9 mouse cellular contexts compared by ENCODE assay signal in genomic region chr11:54836106-54836505, GRCm38 (mm10). TPM values are rescaled to one million over a fixed set of nuclear protein-coding genes. Genes with fewer than 3 reads are reported as not detected.
DNase-seq lines count a peak whose midpoint lies in the region; ATAC-seq lines count a peak whose summit lies in the region.
"Had no signal": no experiment of that assay in that cellular context is flagged by ENCODE, and none has a peak within 500 bp of the region (broad histone marks: within the 10 kb centered on the region; RNA-seq: fewer than 3 reads in every experiment).

No protein-coding gene starts in this region.

- H3K36me3 ChIP-seq in kidney, embryonic 15.5 days = no peaks in the 10 kb centered on the region
- no peaks in the 10 kb centered on the region for H3K36me3 ChIP-seq in liver, embryonic 12.5 days
- H3K36me3 ChIP-seq: liver, embryonic 15.5 days had no signal

- H3K4me2 ChIP-seq in kidney, embryonic 15.5 days = no peak overlapping the region
- no peak overlapping the region for H3K4me2 ChIP-seq in liver, embryonic 12.5 days
- H3K4me2 ChIP-seq: liver, embryonic 15.5 days had no signal

- no peak overlapping the region for H3K4me3 ChIP-seq in kidney, embryonic 15.5 days (replicated peaks)
- H3K4me3 ChIP-seq in liver, embryonic 12.5 days = no peak overlapping the region
- H3K4me3 ChIP-seq: liver, embryonic 15.5 days had no signal

- H3K9ac ChIP-seq in kidney, embryonic 15.5 days = no peak overlapping the region
- H3K9ac ChIP-seq in liver, embryonic 12.5 days = no peak overlapping the region
- H3K9ac ChIP-seq: liver, embryonic 15.5 days had no signal

- H3K27me3 ChIP-seq in kidney, embryonic 15.5 days = no peaks in the 10 kb centered on the region
- H3K27me3 ChIP-seq in liver, embryonic 12.5 days (replicated peaks) = no peaks in the 10 kb centered on the region
- H3K27me3 ChIP-seq: liver, embryonic 15.5 days had no signal

- no peak overlapping the region for H3K27ac ChIP-seq in kidney, embryonic 15.5 days
- no peak overlapping the region for H3K27ac ChIP-seq in liver, embryonic 12.5 days
- H3K27ac ChIP-seq: liver, embryonic 15.5 days had no signal

- no peaks in the 10 kb centered on the region for H3K9me3 ChIP-seq in kidney, embryonic 15.5 days (replicated peaks)
- no peaks in the 10 kb centered on the region for H3K9me3 ChIP-seq in liver, embryonic 12.5 days (replicated peaks)
- H3K9me3 ChIP-seq: liver, embryonic 15.5 days had no signal

- WGBS in kidney, embryonic 15.5 days = 81% methylated on average over 9 of the region's 9 CpGs
- WGBS in liver, embryonic 12.5 days (ENCODE audit: insufficient replicate concordance) = 69% methylated on average over 9 of the region's 9 CpGs

- ATAC-seq in kidney, embryonic 15.5 days (replicated peaks; ENCODE audit: low FRiP score) = no peak
- ATAC-seq in liver, embryonic 12.5 days = no peak
- ATAC-seq: forebrain, embryonic 16.5 days had no signal

- peak; percentile 15 to 21 for DNase-seq in kidney, postnatal 4 days
- DNase-seq in adrenal gland, postnatal 14 days = peak; percentile 55
- DNase-seq in adrenal gland, postnatal 36 days = peak; percentile 13 to 51
- DNase-seq in gastrocnemius, postnatal 10 days = peak; percentile 74
- no peak for DNase-seq in frontal cortex, postnatal 14 days (ENCODE audit: low spot score in 2 of 2)

- no peaks in the 10 kb centered on the region for H3K4me1 ChIP-seq in kidney, embryonic 15.5 days
- peaks cover 10% of the 10 kb centered on the region; the same call in 1 of the 2 replicates for H3K4me1 ChIP-seq in liver, embryonic 12.5 days
- H3K4me1 ChIP-seq: liver, embryonic 15.5 days had no signal

RNA-seq across cellular contexts. Expression of gene Lyrm7, which starts 24.6 kb away (rescaled TPM):
- polyA plus RNA-seq in kidney, embryonic 15.5 days (2015; fragmentation: Nextera tagmentation; extraction: Ambion mirVana) = 5.3 and 8.6 TPM in 2 replicates
- total RNA-seq in adrenal gland, postnatal 14 days (2021) = 18.5 and 26.0 TPM in 2 replicates
- total RNA-seq in adrenal gland, postnatal 36 days (2021) = 10 to 100 TPM; 10.8 to 11.6 TPM
- total RNA-seq in gastrocnemius, postnatal 10 days (2021) = 10 to 100 TPM; 15.8 to 21.1 TPM
- polyA plus RNA-seq in liver, embryonic 12.5 days (2016; fragmentation: Nextera tagmentation; extraction: Ambion mirVana) = 6.7 and 7.6 TPM in 2 replicates

RNA-seq across cellular contexts. Expression of gene Hint1, which starts 30.1 kb away (rescaled TPM):
- 683 and 778 TPM in 2 replicates for polyA plus RNA-seq in kidney, embryonic 15.5 days (2015; fragmentation: Nextera tagmentation; extraction: Ambion mirVana)
- total RNA-seq in adrenal gland, postnatal 14 days (2021) = 379 and 380 TPM in 2 replicates
- total RNA-seq in adrenal gland, postnatal 36 days (2021) = 100 to 1,000 TPM; 331 to 395 TPM
- 100 to 1,000 TPM; 254 to 262 TPM for total RNA-seq in gastrocnemius, postnatal 10 days (2021)
- polyA plus RNA-seq in liver, embryonic 12.5 days (2016; fragmentation: Nextera tagmentation; extraction: Ambion mirVana) = 479 and 518 TPM in 2 replicates

RNA-seq across cellular contexts. Expression of gene Cdc42se2, which starts 48.6 kb away (rescaled TPM):
- 88.9 and 89.2 TPM in 2 replicates for polyA plus RNA-seq in kidney, embryonic 15.5 days (2015; fragmentation: Nextera tagmentation; extraction: Ambion mirVana)
- 19.7 and 29.9 TPM in 2 replicates for total RNA-seq in adrenal gland, postnatal 14 days (2021)
- total RNA-seq in adrenal gland, postnatal 36 days (2021) = 10 to 100 TPM; 20.5 to 24.5 TPM
- total RNA-seq in gastrocnemius, postnatal 10 days (2021) = 10 to 100 TPM; 22.1 to 22.5 TPM
- 28.0 and 28.5 TPM in 2 replicates for polyA plus RNA-seq in liver, embryonic 12.5 days (2016; fragmentation: Nextera tagmentation; extraction: Ambion mirVana)

Comparison
In these comparisons a context has a peak if more than half of its experiments do, and no peak if none do; other contexts are left out.
1. DNase-seq: peak in kidney, postnatal 4 days (2 of 2), adrenal gland, postnatal 14 days (single experiment), adrenal gland, postnatal 36 days (2 of 2) and gastrocnemius, postnatal 10 days (single experiment); none in frontal cortex, postnatal 14 days (0 of 2).